Mouse (Mus musculus): ENCODE measurements around the gene Atf7ip. TPM values are rescaled to one million over a fixed set of nuclear protein-coding genes. Genes with fewer than 3 reads are reported as not detected.

Gene Atf7ip
- polyA plus RNA-seq, 1 experiment from 2014 or later, result 49.8 TPM

DNA sequence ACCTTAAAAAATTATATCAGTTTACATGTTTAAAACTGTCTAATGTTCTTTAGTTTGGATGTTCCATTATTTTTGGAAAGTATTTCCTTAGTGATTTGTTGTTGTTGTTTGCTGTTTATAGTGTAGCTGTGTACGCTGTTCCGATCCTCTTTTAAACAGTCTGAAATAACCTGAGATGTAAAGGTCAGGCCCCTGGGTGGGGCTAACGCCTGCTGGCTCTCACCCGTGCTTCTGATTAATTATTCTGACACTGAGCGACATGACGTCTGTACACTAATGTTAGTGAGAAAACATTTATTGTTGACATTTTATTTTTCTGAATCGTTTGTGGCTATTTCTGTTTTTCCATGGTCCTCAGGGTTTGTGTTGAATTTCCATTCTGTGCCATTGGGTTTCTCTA is 41.0 kb downstream of the Atf7ip start:
- 44% methylated on average over 7 of the region's 7 CpGs for WGBS
- ATAC-seq (ENCODE audit: insufficient number of reproducible peaks, low FRiP score, low TSS enrichment, low read depth), result no peak
- H3K4me3 ChIP-seq (ENCODE audit: low read depth, low read length), result no peak overlapping the region
- DNase-seq (ENCODE audit: low spot score), result no peak
- no peaks in the 10 kb centered on the region for H3K36me3 ChIP-seq (ENCODE audit: control insufficient read depth, insufficient read depth, low read length)
- H3K27ac ChIP-seq (replicated peaks; ENCODE audit: low read depth, low read length), result no peak overlapping the region
- no peaks in the 10 kb centered on the region for H3K9me3 ChIP-seq (ENCODE audit: control insufficient read depth, low read length)
- H3K4me2 ChIP-seq (ENCODE audit: low read depth, severe bottlenecking), result no peak overlapping the region
- H3K4me1 ChIP-seq (ENCODE audit: control insufficient read depth, insufficient read depth, low read length), result peaks cover 5% of the 10 kb centered on the region; the same call in 1 of the 2 replicates
- no peak overlapping the region for H3K9ac ChIP-seq (ENCODE audit: low read length)
- H3K27me3 ChIP-seq (ENCODE audit: control insufficient read depth, insufficient read depth, low read length), result no peaks in the 10 kb centered on the region

DNA sequence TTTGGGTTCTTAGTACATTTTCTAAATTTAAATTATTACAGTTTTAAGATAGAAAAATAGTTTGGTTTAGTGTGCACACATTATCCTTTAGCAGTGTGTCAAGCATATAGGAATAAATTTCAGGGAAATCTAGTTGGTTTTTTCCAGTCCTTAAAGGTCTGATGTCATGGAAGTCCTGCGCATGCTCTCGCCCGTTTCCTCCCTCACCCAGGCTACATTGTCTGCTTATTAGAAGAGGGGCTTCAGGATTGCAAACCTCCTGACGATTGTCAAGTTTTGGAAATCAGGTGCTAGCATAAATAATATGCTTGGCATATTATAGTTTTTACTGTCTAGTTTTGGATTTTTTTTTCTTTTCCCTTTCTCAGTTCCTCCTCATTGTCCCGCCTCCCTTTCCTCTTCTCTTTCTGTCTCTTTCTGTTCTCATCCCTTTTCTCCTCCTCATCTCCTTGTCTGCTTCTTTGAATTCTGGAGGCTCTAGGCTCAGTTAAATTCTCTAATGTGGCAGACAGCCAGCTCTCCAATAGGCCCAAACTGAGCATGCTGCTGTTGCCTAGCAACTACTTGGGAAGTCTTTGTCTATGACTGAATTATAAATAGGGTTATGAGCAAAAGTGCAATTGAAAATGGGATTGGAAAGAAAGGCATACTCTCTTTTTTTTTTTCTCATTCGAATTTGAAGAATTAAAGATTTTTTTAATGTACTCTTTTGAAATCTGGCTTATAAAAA is 42.2 kb downstream of the Atf7ip start:
- Histone ChIP-seq H3K4me3 (ENCODE audit: low read depth, low read length) (no peak overlapping the region), H3K4me1 (ENCODE audit: control insufficient read depth, insufficient read depth, low read length) (peaks cover 3% of the 10 kb centered on the region; the same call in 1 of the 2 replicates), H3K27ac (replicated peaks; ENCODE audit: low read depth, low read length) (no peak overlapping the region), H3K9me3 (ENCODE audit: control insufficient read depth, low read length) (no peaks in the 10 kb centered on the region), H3K36me3 (ENCODE audit: control insufficient read depth, insufficient read depth, low read length) (no peaks in the 10 kb centered on the region), H3K27me3 (ENCODE audit: control insufficient read depth, insufficient read depth, low read length) (no peaks in the 10 kb centered on the region), H3K9ac (ENCODE audit: low read length) (no peak overlapping the region), H3K4me2 (ENCODE audit: low read depth, severe bottlenecking) (no peak overlapping the region)
- 87% methylated on average over 6 of the region's 6 CpGs for WGBS
- ATAC-seq (ENCODE audit: insufficient number of reproducible peaks, low FRiP score, low TSS enrichment, low read depth) (no peak), DNase-seq (ENCODE audit: low spot score) (no peak)

- H3K9ac ChIP-seq (ENCODE audit: low read length), result no peak overlapping the region
- no peaks in the 10 kb centered on the region for H3K36me3 ChIP-seq (ENCODE audit: control insufficient read depth, insufficient read depth, low read length)
- DNase-seq (ENCODE audit: low spot score) (no peak), ATAC-seq (ENCODE audit: insufficient number of reproducible peaks, low FRiP score, low TSS enrichment, low read depth) (no peak)
- H3K4me1 ChIP-seq (ENCODE audit: control insufficient read depth, insufficient read depth, low read length), result no peaks in the 10 kb centered on the region; the same call in 1 of the 2 replicates
- H3K9me3 ChIP-seq (ENCODE audit: control insufficient read depth, low read length), result no peaks in the 10 kb centered on the region
- 93% methylated on average over 6 of the region's 6 CpGs for WGBS
- no peak overlapping the region for H3K4me3 ChIP-seq (ENCODE audit: low read depth, low read length)
- H3K27me3 ChIP-seq (ENCODE audit: control insufficient read depth, insufficient read depth, low read length), result no peaks in the 10 kb centered on the region
- no peak overlapping the region for H3K4me2 ChIP-seq (ENCODE audit: low read depth, severe bottlenecking)
- H3K27ac ChIP-seq (replicated peaks; ENCODE audit: low read depth, low read length), result no peak overlapping the region
Observed at GRCm38 (mm10) chr6:136548796-136549195, 42.8 kb downstream of the Atf7ip start.

GRCm38 (mm10) chr6:136549606-136550005 is 43.6 kb downstream of the Atf7ip start:
- no peak overlapping the region for H3K4me3 ChIP-seq (ENCODE audit: low read depth, low read length)
- H3K4me2 ChIP-seq (ENCODE audit: low read depth, severe bottlenecking), result no peak overlapping the region
- 84% methylated on average over 3 of the region's 3 CpGs for WGBS
- no peak overlapping the region for H3K9ac ChIP-seq (ENCODE audit: low read length)
- no peak for DNase-seq (ENCODE audit: low spot score)
- 0 out of 2 replicates have a peak overlapping the region, but pooled peaks have one; percentile 25 for H3K27ac ChIP-seq (replicated peaks; ENCODE audit: low read depth, low read length)
- no peaks in the 10 kb centered on the region; the same call in 1 of the 2 replicates for H3K4me1 ChIP-seq (ENCODE audit: control insufficient read depth, insufficient read depth, low read length)
- no peaks in the 10 kb centered on the region for H3K36me3 ChIP-seq (ENCODE audit: control insufficient read depth, insufficient read depth, low read length)
- no peaks in the 10 kb centered on the region for H3K27me3 ChIP-seq (ENCODE audit: control insufficient read depth, insufficient read depth, low read length)
- ATAC-seq (ENCODE audit: insufficient number of reproducible peaks, low FRiP score, low TSS enrichment, low read depth), result no peak
- no peaks in the 10 kb centered on the region for H3K9me3 ChIP-seq (ENCODE audit: control insufficient read depth, low read length)

- Histone ChIP-seq H3K27me3 (ENCODE audit: control insufficient read depth, insufficient read depth, low read length) (no peaks in the 10 kb centered on the region), H3K4me3 (ENCODE audit: low read depth, low read length) (no peak overlapping the region), H3K9ac (ENCODE audit: low read length) (no peak overlapping the region), H3K4me2 (ENCODE audit: low read depth, severe bottlenecking) (no peak overlapping the region), H3K36me3 (ENCODE audit: control insufficient read depth, insufficient read depth, low read length) (no peaks in the 10 kb centered on the region), H3K4me1 (ENCODE audit: control insufficient read depth, insufficient read depth, low read length) (no peaks in the 10 kb centered on the region; the same call in 1 of the 2 replicates), H3K27ac (replicated peaks; ENCODE audit: low read depth, low read length) (0 out of 2 replicates have a peak overlapping the region, but pooled peaks have one; percentile 42), H3K9me3 (ENCODE audit: control insufficient read depth, low read length) (no peaks in the 10 kb centered on the region)
- ATAC-seq (ENCODE audit: insufficient number of reproducible peaks, low FRiP score, low TSS enrichment, low read depth), result no peak
- no peak for DNase-seq (ENCODE audit: low spot score)
- WGBS, result 84% methylated on average over 7 of the region's 7 CpGs
Observed at GRCm38 (mm10) chr6:136550596-136551304, 44.8 kb downstream of the Atf7ip start.

DNA sequence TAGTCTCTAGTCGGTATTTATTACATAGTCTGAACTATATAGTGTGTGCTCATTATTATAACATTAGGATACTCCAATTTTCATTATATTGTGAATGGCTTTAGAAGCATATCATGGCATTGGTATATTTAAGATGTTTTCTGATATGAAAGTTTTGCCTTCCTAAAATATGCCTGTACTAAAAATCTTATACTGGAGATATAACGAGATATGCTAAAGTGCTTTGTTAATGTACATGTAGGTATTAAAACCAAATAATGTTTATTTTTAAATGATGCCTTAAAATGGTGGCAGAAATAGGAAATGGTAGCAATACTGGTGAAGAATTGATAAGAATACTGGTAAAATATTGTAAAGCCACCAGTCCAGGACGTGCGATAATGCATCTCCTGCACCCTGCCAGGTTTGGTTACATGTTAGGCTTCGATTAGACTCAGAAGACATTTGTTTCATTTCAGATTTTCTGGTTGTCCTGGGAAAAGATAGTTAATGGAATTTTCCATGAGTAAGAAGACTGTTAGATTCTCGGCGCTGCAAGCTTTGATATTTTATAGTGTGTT is 45.7 kb downstream of the Atf7ip start:
- Histone ChIP-seq H3K9ac (ENCODE audit: low read length) (no peak overlapping the region), H3K9me3 (ENCODE audit: control insufficient read depth, low read length) (no peaks in the 10 kb centered on the region), H3K4me2 (ENCODE audit: low read depth, severe bottlenecking) (no peak overlapping the region), H3K36me3 (ENCODE audit: control insufficient read depth, insufficient read depth, low read length) (no peaks in the 10 kb centered on the region), H3K4me1 (ENCODE audit: control insufficient read depth, insufficient read depth, low read length) (no peaks in the 10 kb centered on the region), H3K27me3 (ENCODE audit: control insufficient read depth, insufficient read depth, low read length) (no peaks in the 10 kb centered on the region), H3K27ac (replicated peaks; ENCODE audit: low read depth, low read length) (no peak overlapping the region), H3K4me3 (ENCODE audit: low read depth, low read length) (no peak overlapping the region)
- 92% methylated on average over 7 of the region's 7 CpGs for WGBS
- ATAC-seq (ENCODE audit: insufficient number of reproducible peaks, low FRiP score, low TSS enrichment, low read depth) (no peak), DNase-seq (ENCODE audit: low spot score) (no peak)

- no peak overlapping the region for H3K9ac ChIP-seq (ENCODE audit: low read length)
- no peak overlapping the region for H3K4me3 ChIP-seq (ENCODE audit: low read depth, low read length)
- H3K9me3 ChIP-seq (ENCODE audit: control insufficient read depth, low read length), result no peaks in the 10 kb centered on the region
- 0 out of 2 replicates have a peak overlapping the region, but pooled peaks have one; percentile 10 for H3K27ac ChIP-seq (replicated peaks; ENCODE audit: low read depth, low read length)
- no peaks in the 10 kb centered on the region for H3K4me1 ChIP-seq (ENCODE audit: control insufficient read depth, insufficient read depth, low read length)
- H3K4me2 ChIP-seq (ENCODE audit: low read depth, severe bottlenecking), result no peak overlapping the region
- ATAC-seq (ENCODE audit: insufficient number of reproducible peaks, low FRiP score, low TSS enrichment, low read depth) (no peak), DNase-seq (ENCODE audit: low spot score) (no peak)
- no peaks in the 10 kb centered on the region for H3K36me3 ChIP-seq (ENCODE audit: control insufficient read depth, insufficient read depth, low read length)
- no peaks in the 10 kb centered on the region for H3K27me3 ChIP-seq (ENCODE audit: control insufficient read depth, insufficient read depth, low read length)
- WGBS, result 75% methylated on average over 5 of the region's 5 CpGs
Observed at GRCm38 (mm10) chr6:136553156-136553555, 47.2 kb downstream of the Atf7ip start.

DNA sequence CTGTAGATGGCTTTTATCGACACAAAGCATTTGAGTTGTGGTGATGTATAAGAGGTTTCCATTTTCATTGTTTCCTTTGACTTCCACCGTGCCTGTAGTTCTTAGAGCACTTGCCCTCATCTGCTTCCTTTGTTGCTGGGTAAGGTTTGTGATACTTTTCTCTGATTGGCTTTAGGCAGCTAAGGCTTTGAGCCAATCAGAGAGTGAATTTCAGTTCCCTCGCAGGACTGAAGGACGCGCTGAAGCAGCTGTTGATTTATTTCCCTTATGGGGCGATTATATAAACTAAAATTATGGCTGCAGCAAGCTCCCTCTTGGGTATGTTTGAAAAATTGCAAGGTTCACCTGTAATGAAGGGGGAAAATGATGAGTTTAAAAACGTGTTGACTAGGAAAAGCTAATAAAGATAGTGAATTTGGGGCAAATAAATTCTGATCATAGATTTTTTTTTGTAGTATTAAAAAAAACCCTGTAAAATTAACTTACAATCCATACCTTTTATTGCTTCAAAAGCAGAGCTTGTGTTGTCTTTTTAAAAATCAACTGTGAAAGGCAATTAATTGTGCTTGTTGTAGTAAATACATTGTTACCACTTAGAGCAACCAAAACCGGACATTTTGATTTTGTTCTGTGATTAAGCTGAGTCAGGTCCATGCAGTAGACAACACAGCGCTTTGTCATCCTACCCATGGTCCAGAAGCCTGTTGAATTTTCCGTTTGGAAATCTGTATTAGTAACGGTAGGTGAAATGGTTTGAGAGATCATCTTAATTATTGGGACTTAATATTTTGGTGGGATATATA is 48.0 kb downstream of the Atf7ip start:
- DNase-seq (ENCODE audit: low spot score) (peak; percentile 58), ATAC-seq (ENCODE audit: insufficient number of reproducible peaks, low FRiP score, low TSS enrichment, low read depth) (peak; percentile 88)
- H3K27me3 ChIP-seq (ENCODE audit: control insufficient read depth, insufficient read depth, low read length), result no peaks in the 10 kb centered on the region
- 38% methylated on average over 11 of the region's 11 CpGs for WGBS
- no peaks in the 10 kb centered on the region for H3K36me3 ChIP-seq (ENCODE audit: control insufficient read depth, insufficient read depth, low read length)
- H3K4me3 ChIP-seq (ENCODE audit: low read depth, low read length), result no peak overlapping the region
- H3K4me2 ChIP-seq (ENCODE audit: low read depth, severe bottlenecking), result no peak overlapping the region
- no peaks in the 10 kb centered on the region for H3K9me3 ChIP-seq (ENCODE audit: control insufficient read depth, low read length)
- H3K27ac ChIP-seq (replicated peaks; ENCODE audit: low read depth, low read length), result no peak overlapping the region
- no peaks in the 10 kb centered on the region for H3K4me1 ChIP-seq (ENCODE audit: control insufficient read depth, insufficient read depth, low read length)
- H3K9ac ChIP-seq (ENCODE audit: low read length), result no peak overlapping the region
